Mouse (Mus musculus) lung, postnatal 0 days (tissue): Measurements from ENCODE around the gene Pogz. TPM values are rescaled to one million over a fixed set of nuclear protein-coding genes. Genes with fewer than 3 reads are reported as not detected.

ENCODE experiments used
- ATAC-seq: fragments of 200-750 bp; cut with Nextera tagmentation; 2 replicates; pipeline ENCODE4 v1.8.0; 2017; ENCODE audit warnings: moderate library complexity
- DNase-seq: peaks from one replicate; pipeline ENCODE4 v3.0.0-alpha.2; 2016; ENCODE audit warnings: low spot score
- H3K27ac ChIP-seq: fragments of 300-500 bp; sonication (generic); 2 replicates; pipeline ENCODE4 v1.5.1; 2014; ENCODE audit warnings: antibody characterized with exemption, mild to moderate bottlenecking, low read length, mixed read lengths
- H3K27me3 ChIP-seq: fragments of 300-500 bp; sonication (generic); replicated peaks from 2 replicates; pipeline ENCODE4 v1.6.1; 2014; ENCODE audit warnings: low read length, mixed read lengths; ENCODE audit not compliant: insufficient read depth
- H3K36me3 ChIP-seq: fragments of 300-500 bp; sonication (generic); 2 replicates; pipeline ENCODE4 v1.6.1; 2014; ENCODE audit warnings: low read length, mixed read lengths; ENCODE audit not compliant: insufficient read depth
- H3K4me1 ChIP-seq: fragments of 300-500 bp; sonication (generic); 2 replicates; pipeline ENCODE4 v1.6.1; 2014; ENCODE audit warnings: antibody characterized with exemption, low read depth, low read length, mixed read lengths; ENCODE audit not compliant: insufficient read depth
- H3K4me2 ChIP-seq: fragments of 300-500 bp; sonication (generic); replicated peaks from 2 replicates; pipeline ENCODE4 v1.6.1; 2014; ENCODE audit warnings: low read depth, mild to moderate bottlenecking, low read length, moderate library complexity, mixed read lengths
- H3K4me3 ChIP-seq: fragments of 300-500 bp; sonication (generic); 2 replicates; pipeline ENCODE4 v1.5.1; 2014; ENCODE audit warnings: low read depth, low read length
- H3K9ac ChIP-seq: fragments of 300-500 bp; sonication (generic); replicated peaks from 2 replicates; pipeline ENCODE4 v1.6.1; 2014; ENCODE audit warnings: low read depth, mild to moderate bottlenecking
- H3K9me3 ChIP-seq: fragments of 300-500 bp; sonication (generic); 2 replicates; pipeline ENCODE4 v1.6.1; 2016; ENCODE audit warnings: low read length, mixed read lengths
- CTCF ChIP-seq: IDR thresholded peaks from 2 replicates; pipeline ENCODE4 v1.5.1; 2016; ENCODE audit warnings: antibody characterized with exemption, mild to moderate bottlenecking
- EP300 ChIP-seq: IDR thresholded peaks from 2 replicates; pipeline ENCODE4 v1.6.1; 2016; ENCODE audit warnings: antibody characterized with exemption, mild to moderate bottlenecking, control low read depth
- WGBS: fragments of 180-500 bp; shearing (Covaris S2); extraction: QIAGEN DNeasy Blood & Tissue Kit; methylation state at CpG from one replicate; pipeline ENCODE4 v1.1.7; 2014; 5-methylcytosine and 5-hydroxymethylcytosine counted together
- polyA plus RNA-seq: library from polyadenylated mRNA; unstranded; fragments of >200 nt; fragmentation: Nextera tagmentation; extraction: Ambion mirVana; gene quantifications from 2 replicates; pipeline ENCODE4 v1.2.1, GENCODE M21; 2015

Pogz gene
- polyA plus RNA-seq, 1 experiment from 2014 or later: 6.8 TPM

DNA sequence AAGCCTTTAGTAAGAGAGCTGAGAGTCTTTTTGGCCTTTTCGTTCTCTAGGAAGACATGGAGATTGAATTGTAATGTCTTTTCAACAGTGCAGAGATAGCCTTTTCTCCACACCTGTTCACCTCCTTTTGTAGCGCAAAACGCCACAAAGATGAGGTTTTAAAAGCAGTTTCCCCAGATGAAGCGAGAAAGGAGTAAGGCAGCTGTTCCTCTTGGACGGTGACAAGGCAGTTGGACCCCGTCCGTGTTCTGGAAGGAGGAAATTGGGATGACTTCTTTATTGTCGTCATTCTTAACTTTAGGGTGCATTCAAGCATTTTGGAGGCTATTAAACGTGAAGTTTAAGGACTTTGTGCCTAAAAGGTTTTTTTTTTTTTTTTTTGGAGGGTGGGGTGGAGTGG is 1.3 kb downstream of the Pogz start:
- H3K4me3 ChIP-seq: peak overlapping the region; percentile 88
- H3K36me3 ChIP-seq: no peaks in the 10 kb centered on the region
- TF ChIP-seq CTCF (no peak), EP300 (no peak)
- peak; percentile 44 for DNase-seq
- ATAC-seq: no peak
- H3K4me1 ChIP-seq: peaks cover 11% of the 10 kb centered on the region; the same call in 1 of the 2 replicates
- WGBS: 5% methylated on average over 9 of the region's 9 CpGs
- no peaks in the 10 kb centered on the region for H3K9me3 ChIP-seq
- peak overlapping the region; percentile 64 for H3K4me2 ChIP-seq
- no peaks in the 10 kb centered on the region for H3K27me3 ChIP-seq
- peak overlapping the region; percentile 94 for H3K9ac ChIP-seq
- peak overlapping the region; percentile 99 for H3K27ac ChIP-seq

- H3K27me3 ChIP-seq: no peaks in the 10 kb centered on the region
- H3K4me3 ChIP-seq: 0 out of 2 replicates have a peak overlapping the region, but pooled peaks have one; percentile 88
- H3K27ac ChIP-seq: peak overlapping the region; percentile 99; the same call in 1 of the 2 replicates
- H3K9ac ChIP-seq: no peak overlapping the region
- TF ChIP-seq CTCF (no peak), EP300 (no peak)
- WGBS: 47% methylated on average over 5 of the region's 5 CpGs
- no peaks in the 10 kb centered on the region for H3K9me3 ChIP-seq
- ATAC-seq (no peak), DNase-seq (peak; percentile 54)
- peaks cover 11% of the 10 kb centered on the region; the same call in 1 of the 2 replicates for H3K4me1 ChIP-seq
- H3K36me3 ChIP-seq: no peaks in the 10 kb centered on the region
- peak overlapping the region; percentile 64 for H3K4me2 ChIP-seq
Measured at GRCm38 (mm10) chr3:94839101-94839500, 1.7 kb downstream of the Pogz start.

DNA sequence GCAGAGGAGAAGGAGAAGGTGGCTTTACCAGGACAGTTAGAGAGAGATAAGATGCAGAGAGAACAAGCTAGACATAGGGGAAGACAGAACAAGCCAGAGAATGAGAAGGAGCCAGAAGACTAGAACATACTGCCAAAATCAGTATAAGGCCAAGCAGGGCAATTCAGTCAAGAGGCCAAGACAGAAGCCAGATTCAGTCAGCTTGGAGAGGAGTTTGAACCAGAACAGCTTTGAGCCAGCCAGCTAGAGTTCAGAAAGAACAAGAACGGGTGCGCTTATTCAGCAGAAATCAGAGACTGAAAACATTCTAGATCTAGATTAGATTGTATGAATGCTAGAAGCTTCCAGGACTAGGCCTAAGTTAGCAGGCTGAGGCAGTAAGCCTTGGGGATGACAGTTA is 10.0 kb downstream of the Pogz start:
- no peak for TF ChIP-seq CTCF
- TF ChIP-seq EP300: no peak
- H3K9ac ChIP-seq: no peak overlapping the region
- H3K36me3 ChIP-seq: no peaks in the 10 kb centered on the region
- no peak for ATAC-seq
- no peaks in the 10 kb centered on the region for H3K9me3 ChIP-seq
- WGBS: 81% methylated on average over 2 of the region's 2 CpGs
- no peak overlapping the region for H3K4me3 ChIP-seq
- H3K27me3 ChIP-seq: no peaks in the 10 kb centered on the region
- H3K4me1 ChIP-seq: peaks cover 4% of the 10 kb centered on the region; the same call in 1 of the 2 replicates
- no peak overlapping the region for H3K4me2 ChIP-seq
- DNase-seq: no peak
- no peak overlapping the region for H3K27ac ChIP-seq

DNA sequence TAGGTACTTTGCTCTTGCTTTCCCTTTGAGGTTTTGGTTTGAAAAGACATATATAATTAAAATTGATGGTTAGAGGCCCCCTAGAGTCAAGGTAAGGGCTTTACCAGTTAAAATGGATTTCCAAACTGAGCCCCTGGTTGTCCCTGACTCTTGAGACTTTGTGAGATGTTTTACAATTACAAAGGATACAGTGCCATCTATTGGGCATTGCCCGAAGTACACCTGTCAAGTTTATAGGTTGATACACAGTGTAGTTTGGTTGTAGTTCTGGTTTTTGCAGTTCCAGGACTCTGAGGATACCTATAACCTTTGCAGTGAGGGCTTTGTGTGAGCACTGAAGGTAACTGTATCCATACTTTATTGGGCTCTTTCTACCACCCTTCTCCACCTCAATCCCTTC is 12.0 kb downstream of the Pogz start:
- H3K36me3 ChIP-seq: no peaks in the 10 kb centered on the region
- H3K4me3 ChIP-seq: no peak overlapping the region
- WGBS: 9% methylated on average over 1 of the region's 1 CpGs
- H3K9me3 ChIP-seq: no peaks in the 10 kb centered on the region
- no peak overlapping the region for H3K4me2 ChIP-seq
- no peaks in the 10 kb centered on the region for H3K27me3 ChIP-seq
- ATAC-seq (peak; percentile 58), DNase-seq (peak; percentile 78)
- no peak overlapping the region for H3K27ac ChIP-seq
- no peak overlapping the region for H3K9ac ChIP-seq
- TF ChIP-seq EP300 (no peak), CTCF (peak; percentile 79)
- H3K4me1 ChIP-seq: peaks cover 4% of the 10 kb centered on the region; the same call in 1 of the 2 replicates

- peaks cover 7% of the 10 kb centered on the region; the same call in 1 of the 2 replicates for H3K36me3 ChIP-seq
- DNase-seq (peak; percentile 43), ATAC-seq (no peak)
- TF ChIP-seq CTCF (no peak), EP300 (no peak)
- peaks cover 4% of the 10 kb centered on the region; the same call in 1 of the 2 replicates for H3K4me1 ChIP-seq
- H3K27me3 ChIP-seq: no peaks in the 10 kb centered on the region
- H3K4me2 ChIP-seq: no peak overlapping the region
- H3K4me3 ChIP-seq: no peak overlapping the region
- H3K9ac ChIP-seq: no peak overlapping the region
- 29% methylated on average over 3 of the region's 3 CpGs for WGBS
- no peaks in the 10 kb centered on the region for H3K9me3 ChIP-seq
- no peak overlapping the region for H3K27ac ChIP-seq
Measured at GRCm38 (mm10) chr3:94851731-94852130, 14.4 kb downstream of the Pogz start.

DNA sequence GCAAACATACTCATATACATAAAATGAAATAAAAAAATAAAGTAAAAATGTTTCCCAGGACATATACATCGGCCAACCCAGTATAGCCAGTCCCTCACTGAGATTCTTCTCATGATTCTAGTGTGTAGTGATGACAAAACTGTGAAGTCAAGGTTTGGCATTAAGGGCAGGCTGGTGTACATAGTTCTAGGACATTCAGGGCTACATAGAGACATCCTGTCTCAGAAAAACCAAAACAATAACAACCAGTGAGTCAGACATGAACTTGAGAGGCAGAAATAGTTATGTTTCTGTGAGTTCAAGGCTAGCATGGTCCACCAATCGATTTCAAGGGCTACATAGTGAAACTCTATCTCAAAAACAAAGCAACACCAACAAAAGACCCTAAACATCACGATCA is 14.8 kb downstream of the Pogz start:
- no peak for TF ChIP-seq CTCF
- no peak for TF ChIP-seq EP300
- DNase-seq (no peak), ATAC-seq (0 out of 2 replicates have a peak, but pooled peaks have one; percentile 21)
- no peaks in the 10 kb centered on the region for H3K9me3 ChIP-seq
- no peaks in the 10 kb centered on the region for H3K27me3 ChIP-seq
- H3K27ac ChIP-seq: no peak overlapping the region
- no peak overlapping the region for H3K9ac ChIP-seq
- H3K4me1 ChIP-seq: peaks cover 4% of the 10 kb centered on the region; the same call in 1 of the 2 replicates
- H3K36me3 ChIP-seq: peaks cover 7% of the 10 kb centered on the region; the same call in 1 of the 2 replicates
- 66% methylated on average over 3 of the region's 3 CpGs for WGBS
- no peak overlapping the region for H3K4me3 ChIP-seq
- H3K4me2 ChIP-seq: no peak overlapping the region

GRCm38 (mm10) chr3:94859471-94859870 is 22.1 kb downstream of the Pogz start:
- H3K27me3 ChIP-seq: no peaks in the 10 kb centered on the region
- no peak for ATAC-seq
- no peak for TF ChIP-seq EP300
- TF ChIP-seq CTCF: no peak
- H3K9me3 ChIP-seq: no peaks in the 10 kb centered on the region
- no peak overlapping the region for H3K9ac ChIP-seq
- DNase-seq: no peak
- peaks cover 30% of the 10 kb centered on the region; the same call in 1 of the 2 replicates for H3K36me3 ChIP-seq
- H3K4me3 ChIP-seq: no peak overlapping the region
- H3K4me1 ChIP-seq: no peaks in the 10 kb centered on the region
- H3K4me2 ChIP-seq: no peak overlapping the region
- 72% methylated on average over 2 of the region's 2 CpGs for WGBS
- no peak overlapping the region for H3K27ac ChIP-seq
